Mouse (Mus musculus) megakaryocyte, embryonic 14.5 days (primary cell): ENCODE results near the gene Ptprm. TPM values are rescaled to one million over a fixed set of nuclear protein-coding genes. Genes with fewer than 3 reads are reported as not detected.

Experiments
- H3K27me3 ChIP-seq: replicated peaks from 2 replicates; pipeline ENCODE3; 2012; ENCODE audit warnings: inconsistent platforms
- H3K36me3 ChIP-seq: replicated peaks from 2 replicates; pipeline ENCODE3; 2012; ENCODE audit warnings: low read length, inconsistent platforms, mixed read lengths
- H3K4me1 ChIP-seq: 2 replicates; pipeline ENCODE4 v1.6.1; 2012; ENCODE audit warnings: inconsistent platforms
- H3K4me3 ChIP-seq: replicated peaks from 2 replicates; pipeline ENCODE3; 2012; ENCODE audit warnings: moderate library complexity, mild to moderate bottlenecking, inconsistent platforms
- H3K9me3 ChIP-seq: 2 replicates; pipeline ENCODE4 v1.6.1; 2012; ENCODE audit warnings: inconsistent platforms
- FLI1 ChIP-seq: IDR thresholded peaks from 2 replicates; pipeline ENCODE4 v1.6.1; 2012; ENCODE audit warnings: low read length, inconsistent platforms, mixed read lengths
- GATA1 ChIP-seq: IDR thresholded peaks from 3 replicates; pipeline ENCODE4 v1.6.1; 2012; ENCODE audit warnings: mixed read lengths, low read length, inconsistent platforms, borderline replicate concordance
- polyA plus RNA-seq: library from polyadenylated mRNA; stranded (reverse); fragments of >175 nt; gene quantifications from 2 replicates; pipeline ENCODE4 v1.2.3, GENCODE M21; 2012; ENCODE audit warnings: low replicate concordance; ENCODE audit not compliant: insufficient read depth

Gene Ptprm
- polyA plus RNA-seq, 1 experiment, result not detected

GRCm38 (mm10) chr17:66761326-66762296, 592.6 kb downstream of the Ptprm start:
- H3K4me3 ChIP-seq, result no peak overlapping the region

GRCm38 (mm10) chr17:66757025-66757511, 597.2 kb downstream of the Ptprm start:
- H3K9me3 ChIP-seq, result peaks cover 38% of the 10 kb centered on the region
- TF ChIP-seq FLI1 (no peak), GATA1 (no peak)
- H3K27me3 ChIP-seq, result no peaks in the 10 kb centered on the region
- H3K36me3 ChIP-seq, result no peaks in the 10 kb centered on the region
- H3K4me3 ChIP-seq, result no peak overlapping the region
- H3K4me1 ChIP-seq, result no peaks in the 10 kb centered on the region

More at GRCm38 (mm10) chr17:66761326-66762296, 592.6 kb downstream of the Ptprm start:
- Histone ChIP-seq H3K4me1 (no peaks in the 10 kb centered on the region), H3K9me3 (peaks cover 52% of the 10 kb centered on the region), H3K36me3 (no peaks in the 10 kb centered on the region), H3K27me3 (no peaks in the 10 kb centered on the region)
- no peak for TF ChIP-seq GATA1
- TF ChIP-seq FLI1, result no peak

GRCm38 (mm10) chr17:66756500-66756899, 597.8 kb downstream of the Ptprm start:
- H3K27me3 ChIP-seq, result no peaks in the 10 kb centered on the region
- no peaks in the 10 kb centered on the region for H3K36me3 ChIP-seq
- no peaks in the 10 kb centered on the region for H3K4me1 ChIP-seq
- TF ChIP-seq GATA1 (no peak), FLI1 (no peak)
- peaks cover 37% of the 10 kb centered on the region for H3K9me3 ChIP-seq
- H3K4me3 ChIP-seq, result no peak overlapping the region

- Histone ChIP-seq H3K4me3 (no peak overlapping the region), H3K9me3 (peaks cover 27% of the 10 kb centered on the region), H3K27me3 (no peaks in the 10 kb centered on the region), H3K4me1 (no peaks in the 10 kb centered on the region), H3K36me3 (no peaks in the 10 kb centered on the region)
- TF ChIP-seq FLI1 (no peak), GATA1 (no peak)
These were observed 599.0 kb downstream of the Ptprm start for GRCm38 (mm10) chr17:66755191-66755654.

GRCm38 (mm10) chr17:66754208-66754865, 599.9 kb downstream of the Ptprm start:
- TF ChIP-seq GATA1 (no peak), FLI1 (no peak)
- no peaks in the 10 kb centered on the region for H3K36me3 ChIP-seq
- H3K27me3 ChIP-seq, result no peaks in the 10 kb centered on the region
- H3K4me1 ChIP-seq, result no peaks in the 10 kb centered on the region
- H3K9me3 ChIP-seq, result peaks cover 26% of the 10 kb centered on the region
- no peak overlapping the region for H3K4me3 ChIP-seq

GRCm38 (mm10) chr17:66751746-66752145, 602.5 kb downstream of the Ptprm start:
- Histone ChIP-seq H3K36me3 (no peaks in the 10 kb centered on the region), H3K27me3 (no peaks in the 10 kb centered on the region), H3K4me3 (no peak overlapping the region), H3K4me1 (no peaks in the 10 kb centered on the region), H3K9me3 (peaks cover 22% of the 10 kb centered on the region)
- TF ChIP-seq FLI1 (no peak), GATA1 (no peak)

- no peak for TF ChIP-seq FLI1
- TF ChIP-seq GATA1, result no peak
- no peaks in the 10 kb centered on the region for H3K27me3 ChIP-seq
- peaks cover 17% of the 10 kb centered on the region for H3K9me3 ChIP-seq
- H3K4me1 ChIP-seq, result no peaks in the 10 kb centered on the region
- H3K4me3 ChIP-seq, result no peak overlapping the region
- no peaks in the 10 kb centered on the region for H3K36me3 ChIP-seq
These were observed 603.6 kb downstream of the Ptprm start for GRCm38 (mm10) chr17:66750481-66751206.

- Histone ChIP-seq H3K4me3 (no peak overlapping the region), H3K27me3 (no peaks in the 10 kb centered on the region), H3K4me1 (no peaks in the 10 kb centered on the region), H3K36me3 (no peaks in the 10 kb centered on the region), H3K9me3 (peaks cover 20% of the 10 kb centered on the region)
- TF ChIP-seq FLI1 (no peak), GATA1 (no peak)
These were observed 604.3 kb downstream of the Ptprm start for GRCm38 (mm10) chr17:66749976-66750375.

GRCm38 (mm10) chr17:66746506-66746905, 607.8 kb downstream of the Ptprm start:
- no peak for TF ChIP-seq GATA1
- TF ChIP-seq FLI1, result no peak
- Histone ChIP-seq H3K9me3 (peaks cover 27% of the 10 kb centered on the region), H3K4me1 (no peaks in the 10 kb centered on the region), H3K4me3 (no peak overlapping the region), H3K27me3 (no peaks in the 10 kb centered on the region), H3K36me3 (no peaks in the 10 kb centered on the region)
